Mouse (Mus musculus): ENCODE measurements around the gene Wdr61. TPM values are rescaled to one million over a fixed set of nuclear protein-coding genes. Genes with fewer than 3 reads are reported as not detected.

Gene Wdr61
- polyA plus RNA-seq, 1 experiment: 13.2 TPM

DNA sequence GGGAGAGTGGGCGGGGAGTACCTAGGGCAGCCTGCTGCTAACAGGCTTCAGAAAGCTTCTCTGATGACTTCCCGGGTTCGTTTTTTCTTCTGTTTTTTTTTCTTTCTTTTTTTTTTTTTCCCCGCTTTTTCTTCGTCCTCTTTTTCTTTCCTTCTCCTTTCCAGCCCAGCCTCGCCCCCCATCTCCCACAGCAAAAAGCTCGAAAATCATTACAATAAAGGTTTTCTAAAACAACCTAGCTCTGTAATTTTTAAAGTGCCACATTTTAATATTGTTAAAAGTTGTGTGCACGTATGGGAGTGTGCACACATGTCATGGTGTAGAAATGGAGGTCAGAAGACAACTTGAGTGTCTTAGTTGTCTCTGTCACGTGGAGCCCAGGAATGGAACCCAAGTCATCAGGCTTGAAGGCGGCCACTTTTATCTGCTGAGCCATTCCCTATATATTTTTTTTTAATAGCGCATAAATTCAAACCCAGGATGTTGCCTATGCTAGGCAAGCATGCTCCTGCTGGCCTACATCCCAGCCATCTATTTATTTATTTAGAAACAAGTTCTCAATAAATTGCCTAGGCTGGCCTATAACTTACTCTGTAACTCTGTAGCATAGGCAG is 427 bp upstream of the Wdr61 start:
- TF ChIP-seq CTCF (IDR thresholded peaks at IDR 0.05; ENCODE audit: extremely low read depth, insufficient read depth, insufficient read length, insufficient replicate concordance): no peak
- TF ChIP-seq POLR2A (IDR thresholded peaks at IDR 0.05; ENCODE audit: low read depth, low read length): no peak
- no peaks in the 10 kb centered on the region for H3K27me3 ChIP-seq (ENCODE audit: control insufficient read depth, insufficient read depth, low read length)
- 21% methylated on average over 11 of the region's 11 CpGs for WGBS
- no peaks in the 10 kb centered on the region; the same call in 1 of the 2 replicates for H3K36me3 ChIP-seq (ENCODE audit: control insufficient read depth, insufficient read depth, low read length)
- no peaks in the 10 kb centered on the region; the same call in 1 of the 2 replicates for H3K4me1 ChIP-seq (ENCODE audit: control insufficient read depth, insufficient read depth, insufficient read length)
- no peak for DNase-seq (ENCODE audit: low read depth in 1 of 2, low spot score in 2 of 2)
- H3K27ac ChIP-seq (ENCODE audit: insufficient read depth, low read length): no peak overlapping the region
- H3K4me3 ChIP-seq (ENCODE audit: extremely low read depth, insufficient read depth, insufficient read length): peak overlapping the region; percentile 74

DNA sequence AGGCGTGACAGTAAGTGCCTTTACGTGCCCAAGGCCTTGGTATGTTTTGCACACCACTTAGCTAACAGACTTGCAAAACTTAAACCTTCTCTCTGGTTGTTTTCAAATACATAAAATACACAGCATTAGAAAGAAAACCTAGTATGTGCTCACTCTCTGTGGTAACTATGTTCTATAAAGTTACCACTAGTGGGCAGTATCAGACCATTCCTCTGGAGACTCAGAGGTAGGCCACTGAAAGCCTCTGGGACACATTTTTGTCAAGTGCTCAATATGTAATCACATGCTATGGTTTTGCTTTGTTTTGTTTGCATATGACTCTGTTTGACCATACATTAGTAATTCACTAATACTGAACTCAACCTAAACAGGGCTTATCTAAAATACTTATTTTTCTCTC is 2.2 kb downstream of the Wdr61 start:
- H3K27ac ChIP-seq (ENCODE audit: insufficient read depth, low read length): no peak overlapping the region
- H3K4me1 ChIP-seq (ENCODE audit: control insufficient read depth, insufficient read depth, insufficient read length): no peaks in the 10 kb centered on the region; the same call in 1 of the 2 replicates
- H3K36me3 ChIP-seq (ENCODE audit: control insufficient read depth, insufficient read depth, low read length): peaks cover 7% of the 10 kb centered on the region
- WGBS: 89% methylated on average over 2 of the region's 2 CpGs
- TF ChIP-seq CTCF (IDR thresholded peaks at IDR 0.05; ENCODE audit: extremely low read depth, insufficient read depth, insufficient read length, insufficient replicate concordance) (no peak), POLR2A (IDR thresholded peaks at IDR 0.05; ENCODE audit: low read depth, low read length) (no peak)
- peak in 1 of 2 experiments; percentile 19 for DNase-seq (ENCODE audit: low read depth in 1 of 2, low spot score in 2 of 2)
- no peaks in the 10 kb centered on the region for H3K27me3 ChIP-seq (ENCODE audit: control insufficient read depth, insufficient read depth, low read length)
- H3K4me3 ChIP-seq (ENCODE audit: extremely low read depth, insufficient read depth, insufficient read length): no peak overlapping the region

DNA sequence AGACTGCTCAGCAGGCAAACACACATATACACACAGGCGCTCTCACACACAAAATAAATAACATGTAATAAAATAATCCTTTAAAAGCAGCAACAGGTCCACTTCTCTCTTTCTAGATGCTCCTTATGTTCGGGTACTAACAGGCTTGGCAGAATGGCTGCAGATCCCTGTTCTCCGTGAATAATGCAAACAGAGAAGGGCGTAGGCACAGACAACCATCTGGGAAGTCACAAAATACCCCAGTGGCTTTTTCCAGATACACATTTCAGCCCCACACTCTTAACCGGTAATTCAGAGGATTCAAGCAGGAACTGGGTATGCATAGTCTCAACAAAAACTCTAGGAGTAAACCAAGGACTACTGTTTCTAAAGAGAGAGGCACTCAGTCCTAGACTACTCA is 8.0 kb downstream of the Wdr61 start:
- H3K27me3 ChIP-seq (ENCODE audit: control insufficient read depth, insufficient read depth, low read length): no peaks in the 10 kb centered on the region
- H3K4me3 ChIP-seq (ENCODE audit: extremely low read depth, insufficient read depth, insufficient read length): no peak overlapping the region
- WGBS: 89% methylated on average over 5 of the region's 5 CpGs
- H3K4me1 ChIP-seq (ENCODE audit: control insufficient read depth, insufficient read depth, insufficient read length): no peaks in the 10 kb centered on the region
- DNase-seq (ENCODE audit: low read depth in 1 of 2, low spot score in 2 of 2): no peak
- TF ChIP-seq CTCF (IDR thresholded peaks at IDR 0.05; ENCODE audit: extremely low read depth, insufficient read depth, insufficient read length, insufficient replicate concordance) (no peak), POLR2A (IDR thresholded peaks at IDR 0.05; ENCODE audit: low read depth, low read length) (no peak)
- no peak overlapping the region for H3K27ac ChIP-seq (ENCODE audit: insufficient read depth, low read length)
- H3K36me3 ChIP-seq (ENCODE audit: control insufficient read depth, insufficient read depth, low read length): peaks cover 37% of the 10 kb centered on the region

DNA sequence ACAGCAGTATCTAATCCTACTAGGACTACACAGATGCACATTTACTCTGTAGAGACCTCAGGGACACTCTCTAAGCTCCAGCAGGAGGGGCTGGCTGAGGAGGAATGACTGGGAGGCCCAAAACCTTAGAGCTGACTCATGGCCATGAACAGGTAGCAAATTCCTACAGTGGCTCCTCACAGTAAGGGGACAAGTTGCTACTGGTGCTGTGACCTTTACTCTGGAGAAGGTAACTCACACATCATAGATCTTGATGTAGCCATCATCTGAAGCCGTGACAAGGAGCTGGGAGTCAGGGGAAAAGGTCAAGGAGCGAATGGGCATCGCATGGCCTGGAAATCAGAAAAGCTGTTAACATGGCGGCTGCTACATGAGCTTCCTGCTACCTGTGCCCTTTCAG is 11.7 kb downstream of the Wdr61 start:
- TF ChIP-seq POLR2A (IDR thresholded peaks at IDR 0.05; ENCODE audit: low read depth, low read length) (no peak), CTCF (IDR thresholded peaks at IDR 0.05; ENCODE audit: extremely low read depth, insufficient read depth, insufficient read length, insufficient replicate concordance) (no peak)
- no peak for DNase-seq (ENCODE audit: low read depth in 1 of 2, low spot score in 2 of 2)
- H3K27ac ChIP-seq (ENCODE audit: insufficient read depth, low read length): no peak overlapping the region
- 93% methylated on average over 4 of the region's 4 CpGs for WGBS
- H3K4me1 ChIP-seq (ENCODE audit: control insufficient read depth, insufficient read depth, insufficient read length): no peaks in the 10 kb centered on the region
- no peak overlapping the region for H3K4me3 ChIP-seq (ENCODE audit: extremely low read depth, insufficient read depth, insufficient read length)
- no peaks in the 10 kb centered on the region for H3K27me3 ChIP-seq (ENCODE audit: control insufficient read depth, insufficient read depth, low read length)
- H3K36me3 ChIP-seq (ENCODE audit: control insufficient read depth, insufficient read depth, low read length): peaks cover 44% of the 10 kb centered on the region

DNA sequence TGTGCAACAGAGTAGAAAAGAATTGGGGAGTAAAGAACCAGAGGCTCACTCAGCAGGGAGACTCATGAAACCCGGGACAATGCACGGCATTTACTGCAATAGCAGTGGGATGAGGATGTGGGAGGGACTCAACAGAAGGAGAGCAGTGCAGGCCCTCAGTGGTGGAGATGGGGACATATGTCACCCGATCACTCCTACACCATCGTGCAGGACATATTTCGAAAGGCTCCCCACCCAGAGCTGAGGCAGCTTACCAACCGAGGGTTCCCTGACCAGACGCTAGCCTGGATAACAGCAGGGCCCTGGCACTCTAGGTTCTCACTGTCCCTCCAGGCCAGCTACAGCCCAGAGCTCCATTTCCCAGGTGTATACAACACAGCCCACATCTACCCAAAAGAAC is 12.2 kb downstream of the Wdr61 start:
- H3K36me3 ChIP-seq (ENCODE audit: control insufficient read depth, insufficient read depth, low read length): peaks cover 43% of the 10 kb centered on the region

DNA sequence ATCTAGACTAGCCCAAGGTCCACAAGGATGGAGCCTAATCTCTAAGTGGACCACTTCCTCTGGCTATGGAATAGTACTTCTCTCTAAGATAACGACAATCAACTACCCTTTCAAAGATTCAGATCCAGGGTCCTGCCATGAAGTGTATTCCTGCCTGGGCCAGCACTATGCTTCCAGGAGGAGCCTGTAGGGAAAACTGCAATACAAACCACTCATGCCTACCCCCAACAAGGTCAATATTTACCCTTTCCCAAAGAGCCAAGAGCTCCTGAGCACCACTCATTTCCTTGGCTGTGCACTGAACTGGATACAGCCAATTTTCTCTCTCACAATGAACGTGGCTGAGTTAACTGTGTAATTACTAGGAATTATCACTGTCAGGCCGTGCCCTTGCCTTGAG is 16.8 kb downstream of the Wdr61 start:
- peaks cover 39% of the 10 kb centered on the region for H3K36me3 ChIP-seq (ENCODE audit: control insufficient read depth, insufficient read depth, low read length)

More for the DNA sequence above, 12.2 kb downstream of the Wdr61 start:
- no peak for DNase-seq (ENCODE audit: low read depth in 1 of 2, low spot score in 2 of 2)
- Histone ChIP-seq H3K4me3 (ENCODE audit: extremely low read depth, insufficient read depth, insufficient read length) (no peak overlapping the region), H3K4me1 (ENCODE audit: control insufficient read depth, insufficient read depth, insufficient read length) (no peaks in the 10 kb centered on the region), H3K27ac (ENCODE audit: insufficient read depth, low read length) (no peak overlapping the region), H3K27me3 (ENCODE audit: control insufficient read depth, insufficient read depth, low read length) (no peaks in the 10 kb centered on the region)
- TF ChIP-seq POLR2A (IDR thresholded peaks at IDR 0.05; ENCODE audit: low read depth, low read length): no peak
- TF ChIP-seq CTCF (IDR thresholded peaks at IDR 0.05; ENCODE audit: extremely low read depth, insufficient read depth, insufficient read length, insufficient replicate concordance): no peak
- WGBS: 92% methylated on average over 7 of the region's 7 CpGs

DNA sequence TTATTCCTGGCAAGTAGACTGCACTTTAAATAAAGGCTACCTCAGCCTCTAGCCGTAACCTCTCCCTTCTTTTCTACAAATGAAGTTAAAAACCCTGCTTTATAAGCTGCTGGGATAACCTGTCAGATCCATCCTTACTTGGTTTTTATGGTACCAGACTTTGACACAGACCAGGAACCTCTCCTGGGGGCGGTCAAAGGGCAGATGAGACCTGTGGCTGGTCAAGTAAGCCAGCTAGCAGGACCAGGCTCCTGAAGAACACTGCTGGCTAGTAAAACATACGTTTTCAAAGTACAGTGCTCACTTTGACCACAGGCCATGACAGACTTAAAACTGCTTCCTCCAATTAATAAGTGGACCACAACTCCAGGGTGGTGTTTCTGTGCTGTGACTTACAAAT is 18.5 kb downstream of the Wdr61 start:
- no peak overlapping the region for H3K4me3 ChIP-seq (ENCODE audit: extremely low read depth, insufficient read depth, insufficient read length)
- TF ChIP-seq CTCF (IDR thresholded peaks at IDR 0.05; ENCODE audit: extremely low read depth, insufficient read depth, insufficient read length, insufficient replicate concordance) (no peak), POLR2A (IDR thresholded peaks at IDR 0.05; ENCODE audit: low read depth, low read length) (no peak)
- WGBS: 94% methylated on average over 3 of the region's 3 CpGs
- no peak overlapping the region for H3K27ac ChIP-seq (ENCODE audit: insufficient read depth, low read length)
- no peaks in the 10 kb centered on the region for H3K27me3 ChIP-seq (ENCODE audit: control insufficient read depth, insufficient read depth, low read length)
- H3K4me1 ChIP-seq (ENCODE audit: control insufficient read depth, insufficient read depth, insufficient read length): no peaks in the 10 kb centered on the region
- no peak for DNase-seq (ENCODE audit: low read depth in 1 of 2, low spot score in 2 of 2)
- peaks cover 29% of the 10 kb centered on the region for H3K36me3 ChIP-seq (ENCODE audit: control insufficient read depth, insufficient read depth, low read length)

More for the DNA sequence above, 16.8 kb downstream of the Wdr61 start:
- TF ChIP-seq POLR2A (IDR thresholded peaks at IDR 0.05; ENCODE audit: low read depth, low read length) (no peak), CTCF (IDR thresholded peaks at IDR 0.05; ENCODE audit: extremely low read depth, insufficient read depth, insufficient read length, insufficient replicate concordance) (no peak)
- no peak overlapping the region for H3K4me3 ChIP-seq (ENCODE audit: extremely low read depth, insufficient read depth, insufficient read length)
- no peaks in the 10 kb centered on the region for H3K27me3 ChIP-seq (ENCODE audit: control insufficient read depth, insufficient read depth, low read length)
- no peaks in the 10 kb centered on the region for H3K4me1 ChIP-seq (ENCODE audit: control insufficient read depth, insufficient read depth, insufficient read length)
- 93% methylated on average over 3 of the region's 3 CpGs for WGBS
- H3K27ac ChIP-seq (ENCODE audit: insufficient read depth, low read length): no peak overlapping the region
- DNase-seq (ENCODE audit: low read depth in 1 of 2, low spot score in 2 of 2): no peak
